Comparison of ENCODE assay signal across 8 mouse cellular contexts in the genomic region with DNA sequence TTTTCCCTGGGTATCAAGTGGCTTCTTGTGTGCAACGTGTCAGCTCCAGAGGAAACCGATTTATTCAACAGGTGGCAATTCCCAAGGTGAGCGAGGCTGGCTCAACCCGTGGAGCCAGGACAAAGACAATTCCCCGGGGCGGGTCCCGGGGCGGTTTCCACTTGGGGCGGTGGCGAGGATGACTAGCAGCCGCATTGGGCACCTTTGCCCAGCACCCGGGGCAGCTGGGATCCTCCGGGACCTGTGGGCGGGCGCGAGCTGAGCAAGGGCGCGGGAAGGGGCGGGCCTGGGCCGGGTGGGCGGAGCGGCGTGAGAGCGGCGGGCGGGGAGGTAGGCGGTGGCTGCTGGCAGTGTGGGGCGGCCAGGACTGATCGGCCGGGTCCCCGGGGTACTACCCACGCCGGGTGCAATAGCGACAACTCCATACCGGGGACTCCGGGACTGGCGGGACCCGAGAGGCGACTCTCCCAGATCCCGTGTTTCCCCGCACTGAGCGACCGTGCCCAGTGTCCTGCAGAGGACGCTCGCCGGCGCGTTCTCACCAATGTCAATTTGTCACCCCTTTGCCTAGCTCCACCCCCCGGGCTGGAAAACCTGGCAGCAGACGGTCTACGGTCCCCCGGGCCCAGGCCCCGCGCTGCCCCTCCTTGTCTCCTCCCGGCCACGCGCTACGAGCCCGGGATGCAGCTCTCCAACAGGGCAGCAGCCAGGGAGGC. TPM values are rescaled to one million over a fixed set of nuclear protein-coding genes. Genes with fewer than 3 reads are reported as not detected.
A peak's percentile ranks its signal among the peaks of the same experiment; 100 is the strongest.
DNase-seq lines count a peak whose midpoint lies in the region; ATAC-seq lines count a peak whose summit lies in the region.

No protein-coding gene starts in this region.

- peak overlapping the region; percentile 90 for H3K4me2 ChIP-seq in hindbrain, embryonic 14.5 days (replicated peaks)

- H3K9ac ChIP-seq in hindbrain, embryonic 14.5 days, result peak overlapping the region; percentile 82

- no peaks in the 10 kb centered on the region for H3K27me3 ChIP-seq in hindbrain, embryonic 14.5 days (ENCODE audit: control insufficient read depth, insufficient read depth, low read length)

- no peaks in the 10 kb centered on the region for H3K9me3 ChIP-seq in hindbrain, embryonic 14.5 days (ENCODE audit: control insufficient read depth, low read length)

- peaks cover 12% of the 10 kb centered on the region for H3K4me1 ChIP-seq in hindbrain, embryonic 14.5 days (replicated peaks; ENCODE audit: control insufficient read depth, insufficient read depth, low read length)

- H3K4me3 ChIP-seq in hindbrain, embryonic 14.5 days (replicated peaks; ENCODE audit: low read length), result peak overlapping the region; percentile 59

- DNase-seq in R1 (ENCODE audit: low read depth, low spot score), result peak; percentile 82
- DNase-seq in cerebellum, postnatal 14 days, result peak; percentile 87 to 88
- DNase-seq in frontal cortex, postnatal 25 days (ENCODE audit: low spot score in 2 of 2), result peak; percentile 59 to 64
- DNase-seq in hindbrain, embryonic 14.5 days (ENCODE audit: low spot score), result peak; percentile 80
- DNase-seq in left cerebral cortex, adult 18-20 months (ENCODE audit: low spot score in 2 of 2), result peak; percentile 72 to 81
- DNase-seq in lung, postnatal 4 days, result peak; percentile 91
- DNase-seq in retina, postnatal 7 days (ENCODE audit: low read depth, low spot score), result peak; percentile 71
- peak; percentile 79 for DNase-seq in urinary bladder, adult 2 months (ENCODE audit: low spot score)

- peak overlapping the region; percentile 84 for H3K27ac ChIP-seq in hindbrain, embryonic 14.5 days

- no peaks in the 10 kb centered on the region for H3K36me3 ChIP-seq in hindbrain, embryonic 14.5 days (replicated peaks; ENCODE audit: control insufficient read depth, insufficient read depth)

- peak; percentile 97 for ATAC-seq in hindbrain, embryonic 14.5 days (ENCODE audit: low FRiP score)

- WGBS in hindbrain, embryonic 14.5 days, result under 1% methylated on average over 50 of the region's 59 CpGs

RNA-seq across cellular contexts. Expression of a gene that starts 19.8 kb away (rescaled TPM):
- 6.3 and 7.9 TPM in 2 replicates for polyA plus RNA-seq in hindbrain, embryonic 14.5 days (2014; fragmentation: Nextera tagmentation; extraction: Ambion mirVana)
- total RNA-seq in left cerebral cortex, adult 18-20 months (2021), result 1 to 10 TPM; 4.0 to 4.3 TPM
- 4.4 and 4.5 TPM in 2 replicates for polyA plus RNA-seq in urinary bladder, adult 2 months (2012; rRNA removed)

RNA-seq across cellular contexts. Expression of a gene that starts 50.0 kb away (rescaled TPM):
- 0.33 and 0.84 TPM in 2 replicates for polyA plus RNA-seq in hindbrain, embryonic 14.5 days (2014; fragmentation: Nextera tagmentation; extraction: Ambion mirVana)
- not detected for total RNA-seq in left cerebral cortex, adult 18-20 months (2021)
- 1.5 and 4.2 TPM in 2 replicates for polyA plus RNA-seq in urinary bladder, adult 2 months (2012; rRNA removed)

Comparison
In these comparisons a context has a peak if more than half of its experiments do, and no peak if none do; other contexts are left out.
1. Peak in every context shown above with its lines: DNase-seq, ATAC-seq, H3K4me3 ChIP-seq and H3K27ac ChIP-seq.